8 mouse cellular contexts compared by ENCODE assay signal in the genomic region with DNA sequence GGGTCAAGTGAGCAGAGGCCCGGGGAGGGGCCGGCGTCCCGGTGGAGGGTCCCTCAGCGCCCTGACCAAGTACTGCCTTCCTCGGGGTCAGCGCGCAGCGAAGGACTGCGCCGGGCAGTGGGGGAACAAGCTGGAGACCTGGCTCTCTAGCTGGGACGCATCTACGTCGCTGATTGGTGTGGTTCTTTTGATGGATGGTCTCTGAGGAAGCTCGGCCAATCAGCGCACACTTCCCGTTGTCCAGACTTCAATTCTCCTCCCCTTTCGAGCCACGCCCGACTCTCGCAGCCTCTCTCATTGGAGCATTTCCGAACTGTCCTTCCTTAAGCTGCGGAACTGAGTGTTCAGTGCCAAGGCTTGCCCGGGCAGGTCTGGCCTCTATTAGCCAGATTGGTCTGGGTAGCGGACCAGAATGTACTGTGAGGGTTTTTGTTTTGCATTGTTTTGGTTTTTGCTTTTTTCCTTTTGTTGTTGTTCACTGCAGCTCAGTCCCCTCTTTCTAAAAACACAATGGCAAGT. TPM values are rescaled to one million over a fixed set of nuclear protein-coding genes. Genes with fewer than 3 reads are reported as not detected.
DNase-seq lines count a peak whose midpoint lies in the region; ATAC-seq lines count a peak whose summit lies in the region.

A gene (minus strand): TSS at position 203 of the 519 bp plus-strand sequence.

- peak within 1 kb of the TSS; percentile 43; the same call in 1 of the 2 replicates for H3K27ac ChIP-seq in hindbrain, embryonic 14.5 days

- H3K4me2 ChIP-seq in hindbrain, embryonic 14.5 days (replicated peaks) = peak within 1 kb of the TSS; percentile 76

- H3K9ac ChIP-seq in hindbrain, embryonic 14.5 days = peak within 1 kb of the TSS; percentile 84

- no peaks in the 10 kb centered on the region for H3K9me3 ChIP-seq in hindbrain, embryonic 14.5 days (ENCODE audit: control insufficient read depth, low read length)

- peaks cover 11% of the 10 kb centered on the region for H3K4me1 ChIP-seq in hindbrain, embryonic 14.5 days (replicated peaks; ENCODE audit: control insufficient read depth, insufficient read depth, low read length)

- H3K4me3 ChIP-seq in hindbrain, embryonic 14.5 days (replicated peaks; ENCODE audit: low read length) = peak within 1 kb of the TSS; percentile 77

- peak; percentile 99 for ATAC-seq in hindbrain, embryonic 14.5 days (ENCODE audit: low FRiP score)

- no peaks in the 10 kb centered on the region for H3K27me3 ChIP-seq in hindbrain, embryonic 14.5 days (ENCODE audit: control insufficient read depth, insufficient read depth, low read length)

- peaks cover 14% of the 10 kb centered on the region for H3K36me3 ChIP-seq in hindbrain, embryonic 14.5 days (replicated peaks; ENCODE audit: control insufficient read depth, insufficient read depth)

- peak; percentile 99 for DNase-seq in R1 (ENCODE audit: low read depth, low spot score)
- DNase-seq in cerebellum, postnatal 25 days = peak; percentile 90 to 93
- peak; percentile 76 to 79 for DNase-seq in frontal cortex, postnatal 25 days (ENCODE audit: low spot score in 2 of 2)
- peak; percentile 90 for DNase-seq in hindbrain, embryonic 14.5 days (ENCODE audit: low spot score)
- DNase-seq in layer of hippocampus, postnatal 36 days = peak; percentile 89 to 91
- peak; percentile 98 for DNase-seq in lung, postnatal 36 days
- peak; percentile 98 for DNase-seq in retina, postnatal 1 day
- peak; percentile 75 for DNase-seq in urinary bladder, adult 2 months (ENCODE audit: low spot score)

- under 1% methylated on average over 25 of the region's 25 CpGs for WGBS in hindbrain, embryonic 14.5 days

RNA-seq across cellular contexts. Expression of the gene that starts here (rescaled TPM):
- polyA plus RNA-seq in hindbrain, embryonic 14.5 days (2014; fragmentation: Nextera tagmentation; extraction: Ambion mirVana) = 42.9 and 53.6 TPM in 2 replicates
- total RNA-seq in layer of hippocampus, postnatal 36 days (2021) = 10 to 100 TPM; 66.6 to 70.5 TPM
- polyA plus RNA-seq in urinary bladder, adult 2 months (2012; rRNA removed) = 53.0 and 66.9 TPM in 2 replicates

Comparison
In these comparisons a context has a peak if more than half of its experiments do, and no peak if none do; other contexts are left out.
1. Peak in every context shown above with its lines: DNase-seq, ATAC-seq, H3K4me3 ChIP-seq and H3K27ac ChIP-seq.